Mouse (Mus musculus): ENCODE data around the gene Gpx1.
"Not testable (repeated sequence)": the region's sequence is repeated elsewhere in the genome, so short reads cannot be mapped to it uniquely, and the experiment has no call there.

The Gpx1 gene

DNA sequence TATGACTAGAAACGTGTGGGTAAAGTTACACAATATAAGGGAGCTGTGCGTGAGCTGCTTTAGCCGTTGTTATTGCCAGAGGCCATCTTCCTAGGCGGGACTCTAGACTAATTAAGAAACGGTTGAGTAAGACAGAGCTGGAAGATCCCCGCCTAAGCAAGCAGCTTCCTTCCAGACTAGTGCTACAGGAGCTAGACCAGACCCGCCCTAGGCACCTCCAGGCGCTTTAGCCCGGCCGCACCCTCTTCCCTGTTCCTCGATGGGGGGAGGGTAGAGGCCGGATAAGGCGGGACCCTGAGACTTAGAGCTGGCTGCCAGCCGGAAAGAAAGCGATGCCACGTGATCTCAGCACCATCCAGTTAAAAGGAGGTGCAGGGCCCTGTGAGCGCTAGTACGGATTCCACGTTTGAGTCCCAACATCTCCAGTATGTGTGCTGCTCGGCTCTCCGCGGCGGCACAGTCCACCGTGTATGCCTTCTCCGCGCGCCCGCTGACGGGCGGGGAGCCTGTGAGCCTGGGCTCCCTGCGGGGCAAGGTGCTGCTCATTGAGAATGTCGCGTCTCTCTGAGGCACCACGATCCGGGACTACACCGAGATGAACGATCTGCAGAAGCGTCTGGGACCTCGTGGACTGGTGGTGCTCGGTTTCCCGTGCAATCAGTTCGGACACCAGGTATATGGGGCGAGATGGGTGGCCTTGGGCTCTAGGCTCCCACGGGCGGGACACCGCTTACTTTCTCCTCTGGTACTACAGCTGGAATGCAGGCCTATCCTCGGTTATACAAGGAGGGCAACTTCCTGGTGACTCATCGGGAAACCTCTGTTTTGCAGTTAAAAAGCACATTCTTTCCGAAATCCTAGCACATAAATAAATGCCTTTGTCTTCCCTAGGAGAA is at the start of gene Gpx1:
Gpx1 (plus strand) TSS at position 18 of the 896 bp plus-strand sequence.
- peak; percentile 96 to 98 for DNase-seq

DNA sequence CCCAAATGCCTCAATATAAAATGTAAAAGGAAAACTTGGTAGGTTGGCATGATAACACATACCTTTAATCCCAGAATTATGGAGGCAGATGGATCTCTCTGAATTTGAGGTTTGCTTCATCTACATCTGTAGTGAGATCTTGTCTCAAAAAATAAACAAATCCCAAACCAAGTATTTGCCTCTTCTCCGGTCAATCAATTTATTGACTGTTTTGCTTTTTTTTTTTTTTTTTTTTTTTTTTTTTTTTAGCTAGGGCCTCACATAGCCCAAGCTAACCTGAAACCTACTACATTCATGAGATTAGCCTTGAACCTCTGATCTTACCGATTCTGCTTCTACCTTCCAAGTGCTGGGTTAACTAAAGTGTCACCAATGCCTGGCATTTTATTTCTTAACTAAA is 49.4 kb upstream of the Gpx1 start:
- no peak for DNase-seq

DNA sequence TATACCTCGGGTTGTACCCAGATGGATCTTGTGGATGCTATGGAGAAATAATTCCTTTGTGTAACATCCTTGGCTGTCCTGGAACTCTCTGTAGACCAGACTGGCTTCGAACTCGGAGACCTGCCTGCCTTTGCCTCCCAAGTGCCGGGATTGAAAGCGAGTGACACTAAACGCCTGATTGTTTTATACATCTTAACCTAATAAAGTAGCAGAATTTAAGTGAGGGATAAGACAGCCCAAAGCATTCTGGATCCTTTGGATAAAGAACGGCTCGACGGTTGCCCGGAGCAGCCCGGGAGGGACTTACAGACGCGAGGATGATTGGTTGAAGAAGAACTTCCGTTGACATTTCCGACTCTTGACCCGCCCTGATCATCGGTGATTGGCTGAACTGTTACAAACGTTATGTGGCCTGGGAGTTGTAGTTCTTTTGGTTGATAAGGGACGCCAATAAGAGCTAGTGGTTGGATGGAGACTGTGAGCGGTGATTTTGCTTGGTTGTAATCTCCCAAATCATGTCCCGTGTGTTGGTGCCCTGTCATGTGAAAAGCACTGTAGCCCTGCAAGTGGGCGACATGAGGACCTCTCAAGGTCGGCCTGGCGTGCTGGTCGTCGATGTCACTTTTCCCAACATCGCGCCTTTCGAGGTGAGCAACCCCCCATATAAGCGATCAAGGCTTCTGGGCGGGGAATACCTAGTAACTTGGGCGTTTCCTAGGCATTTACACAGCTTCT is 48.5 kb upstream of the Gpx1 start, which contains the start of gene Nicn1:
Nicn1 (plus strand) TSS at position 414 of the 735 bp plus-strand sequence.
- peak; percentile 92 to 98 for DNase-seq

DNA sequence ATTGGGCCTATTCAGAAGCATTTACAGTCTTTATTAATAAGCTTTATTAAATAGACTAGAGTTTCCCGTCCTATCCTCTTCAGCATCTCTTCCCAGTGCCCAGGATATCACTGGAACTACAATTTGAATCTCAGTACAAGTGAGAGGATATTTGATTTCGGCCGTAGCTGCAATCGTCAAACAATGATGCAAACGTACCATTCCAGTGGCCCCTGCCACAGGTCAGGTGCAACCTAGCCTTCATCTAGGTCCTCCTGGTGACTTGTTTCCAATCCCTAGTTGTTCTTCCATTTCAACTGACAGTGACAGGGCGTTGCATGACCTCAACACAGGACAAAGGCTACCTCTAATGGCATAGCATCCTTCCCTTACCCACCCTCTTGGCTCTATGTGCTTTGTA is 47.9 kb upstream of the Gpx1 start:
- DNase-seq, result no peak

DNA sequence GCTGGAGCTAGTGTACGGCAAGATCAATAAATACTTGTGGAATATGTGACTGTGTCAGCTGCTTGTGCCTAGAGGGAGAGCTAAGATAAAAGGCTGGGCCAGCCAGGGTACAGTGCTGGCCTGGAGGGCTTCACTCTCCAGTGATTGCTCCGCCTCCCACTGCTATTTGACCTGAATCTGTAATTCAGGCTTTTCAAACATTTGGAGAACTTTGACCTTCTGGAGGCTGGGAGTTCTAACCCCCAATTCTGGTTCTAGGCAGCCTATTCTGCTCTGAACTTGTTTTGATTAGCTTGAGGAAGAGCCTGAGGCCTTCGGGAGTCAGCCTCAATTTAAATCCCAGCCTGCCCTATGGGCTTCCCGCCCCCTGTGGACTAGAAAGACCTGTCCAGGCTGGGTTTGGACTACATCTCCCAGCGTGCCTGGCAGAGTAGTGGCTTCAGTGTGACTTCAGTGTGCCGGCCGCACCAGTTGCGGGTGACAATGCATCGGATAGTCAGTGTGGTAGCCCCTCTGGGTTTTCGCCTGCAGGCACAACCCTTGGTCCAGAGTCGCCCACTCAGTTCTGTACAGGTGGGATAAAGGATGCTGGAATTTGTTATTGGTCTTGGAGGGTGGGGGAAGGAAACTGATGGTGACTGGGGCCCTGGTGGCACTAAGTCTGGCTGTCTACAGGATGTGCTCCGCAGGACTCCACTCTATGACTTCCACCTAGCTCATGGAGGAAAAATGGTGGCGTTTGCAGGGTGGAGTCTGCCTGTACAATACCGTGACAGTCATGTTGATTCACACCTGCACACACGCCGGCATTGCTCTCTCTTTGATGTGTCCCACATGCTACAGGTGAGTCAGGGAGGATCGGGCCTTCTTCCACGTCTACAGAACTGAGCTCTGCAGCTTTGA is 42.0 kb upstream of the Gpx1 start, which contains the start of gene Amt:
Amt (plus strand) TSS at position 401 of the 903 bp plus-strand sequence.
- DNase-seq, result peak; percentile 82 to 95

DNA sequence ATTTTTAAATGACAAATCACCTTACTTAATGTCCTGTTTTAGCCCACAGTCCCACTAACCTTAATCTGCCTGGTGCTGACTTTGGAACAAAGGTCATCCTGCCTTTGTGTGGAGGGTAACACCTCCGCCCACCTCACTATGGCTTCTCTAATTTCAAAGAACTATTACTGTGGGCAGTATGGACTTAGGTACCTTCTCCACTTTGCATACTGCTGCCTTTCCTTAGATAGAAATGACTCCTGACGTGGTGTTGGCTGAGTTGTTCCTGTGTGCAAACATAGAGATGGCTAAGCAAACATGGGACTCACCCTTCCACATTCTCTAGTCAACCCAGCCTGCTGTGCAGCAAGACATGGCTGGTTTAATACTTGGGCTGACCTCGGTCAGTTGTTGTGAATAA is 36.9 kb upstream of the Gpx1 start:
- DNase-seq, result no peak

DNA sequence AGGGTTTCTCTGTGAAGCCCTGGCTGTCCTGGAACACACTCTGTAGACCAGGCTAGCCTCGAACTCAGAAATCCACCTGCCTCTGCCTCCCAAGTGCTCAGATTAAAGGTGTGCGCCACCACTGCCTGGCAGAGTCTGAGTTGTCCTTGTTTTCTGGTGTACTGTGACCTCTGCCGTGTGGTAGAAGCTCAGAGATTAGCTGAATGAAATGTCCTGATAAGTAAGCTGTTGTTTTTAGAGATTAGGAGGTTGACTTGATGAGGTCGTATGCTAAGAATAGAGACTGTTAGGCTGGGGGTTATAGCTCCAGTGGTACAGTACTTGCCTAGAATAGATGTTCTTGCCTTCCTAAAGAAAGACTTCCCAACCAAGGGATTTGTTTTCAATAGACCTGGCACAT is 34.0 kb upstream of the Gpx1 start:
- no peak for DNase-seq

DNA sequence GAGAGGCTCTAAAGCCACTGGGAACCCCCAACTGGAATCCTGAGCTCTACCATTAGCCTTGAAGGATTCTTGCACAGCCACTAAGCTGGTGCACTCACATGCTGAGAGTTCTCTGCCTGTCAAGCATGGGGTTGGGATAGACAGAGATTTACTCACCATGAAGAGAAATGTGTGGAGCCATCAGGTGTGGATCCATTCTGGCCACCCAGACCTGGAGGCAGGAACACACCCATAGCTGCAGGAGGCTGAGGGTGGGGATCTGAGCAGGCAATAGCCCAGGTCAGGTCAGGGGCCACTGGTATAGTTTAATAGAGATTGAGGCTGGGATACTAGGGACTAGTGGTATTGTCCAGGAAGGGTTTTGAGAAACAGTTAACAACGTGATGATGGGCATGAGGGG is 33.5 kb upstream of the Gpx1 start:
- DNase-seq, result no peak

DNA sequence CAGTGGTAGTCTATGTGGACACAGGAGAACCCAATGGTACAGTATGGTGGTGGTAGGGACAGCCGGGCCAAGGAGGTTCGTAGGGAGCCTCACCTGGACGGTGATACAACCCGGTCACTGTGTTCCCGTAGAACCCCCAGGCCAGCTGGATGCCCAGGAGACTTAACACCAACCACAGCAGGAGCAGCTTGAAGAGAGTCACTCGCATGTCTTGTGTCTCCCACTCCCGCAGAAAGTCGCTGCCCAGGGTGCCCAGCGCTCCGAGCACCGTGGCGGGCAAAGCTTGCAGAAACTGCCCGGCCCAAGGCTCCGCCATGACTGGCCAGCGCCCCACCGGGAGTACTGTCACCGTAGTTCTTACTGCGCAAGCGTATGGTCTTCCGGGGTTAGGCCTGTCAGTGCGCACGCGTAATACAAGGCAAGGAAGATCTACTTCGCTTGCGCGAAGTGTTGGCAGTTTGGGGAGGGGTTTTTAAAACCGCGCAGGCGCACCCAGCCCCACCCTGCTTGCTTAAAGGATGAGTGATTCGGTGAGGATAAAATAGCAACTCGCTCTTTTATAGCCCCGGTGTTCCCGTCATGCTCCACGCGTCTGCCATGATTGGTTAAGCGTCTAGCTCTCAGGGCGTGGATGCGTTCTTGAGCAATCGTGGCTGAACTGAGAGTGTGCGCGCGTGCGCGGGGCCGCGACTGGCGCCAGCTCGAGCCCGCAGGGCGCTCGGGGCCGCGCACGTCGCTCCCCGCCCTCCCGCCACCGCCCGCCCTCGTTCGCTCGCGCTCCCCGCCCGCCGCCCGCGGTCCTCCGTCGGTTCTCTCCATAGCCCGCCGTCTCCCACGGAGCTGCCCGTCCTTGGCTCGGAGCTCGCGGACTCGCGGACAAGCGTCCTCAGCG is 32.8 kb upstream of the Gpx1 start, which contains the start of the genes Rhoa and Tcta:
Rhoa (plus strand) TSS at position 501 of the 892 bp plus-strand sequence.
Tcta (minus strand) TSS at position 532 of the 892 bp plus-strand sequence.
- DNase-seq, result peak; percentile 98 to 100

DNA sequence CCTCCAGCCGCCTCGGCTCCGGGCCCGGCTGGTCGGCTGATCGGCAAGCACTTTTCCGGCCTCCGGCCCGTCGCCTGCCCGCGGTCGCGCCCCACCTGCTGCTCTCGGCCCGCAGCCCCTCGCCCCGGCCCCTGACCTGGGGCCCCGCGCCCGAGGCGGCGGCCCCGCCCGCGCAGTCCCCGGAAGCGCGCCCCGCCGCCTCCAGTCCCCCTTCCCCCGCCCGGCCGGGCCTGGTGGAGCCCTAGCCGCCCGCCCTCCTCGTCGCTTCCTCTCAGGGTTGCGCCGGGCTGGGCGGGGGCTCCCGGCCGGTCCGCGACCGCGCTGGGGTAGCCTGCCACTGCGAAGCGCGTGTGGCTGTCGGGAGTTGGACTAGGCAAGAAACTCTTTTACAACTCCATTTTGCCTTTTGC is 32.1 kb upstream of the Gpx1 start:
- DNase-seq, result peak; percentile 86 to 93

DNA sequence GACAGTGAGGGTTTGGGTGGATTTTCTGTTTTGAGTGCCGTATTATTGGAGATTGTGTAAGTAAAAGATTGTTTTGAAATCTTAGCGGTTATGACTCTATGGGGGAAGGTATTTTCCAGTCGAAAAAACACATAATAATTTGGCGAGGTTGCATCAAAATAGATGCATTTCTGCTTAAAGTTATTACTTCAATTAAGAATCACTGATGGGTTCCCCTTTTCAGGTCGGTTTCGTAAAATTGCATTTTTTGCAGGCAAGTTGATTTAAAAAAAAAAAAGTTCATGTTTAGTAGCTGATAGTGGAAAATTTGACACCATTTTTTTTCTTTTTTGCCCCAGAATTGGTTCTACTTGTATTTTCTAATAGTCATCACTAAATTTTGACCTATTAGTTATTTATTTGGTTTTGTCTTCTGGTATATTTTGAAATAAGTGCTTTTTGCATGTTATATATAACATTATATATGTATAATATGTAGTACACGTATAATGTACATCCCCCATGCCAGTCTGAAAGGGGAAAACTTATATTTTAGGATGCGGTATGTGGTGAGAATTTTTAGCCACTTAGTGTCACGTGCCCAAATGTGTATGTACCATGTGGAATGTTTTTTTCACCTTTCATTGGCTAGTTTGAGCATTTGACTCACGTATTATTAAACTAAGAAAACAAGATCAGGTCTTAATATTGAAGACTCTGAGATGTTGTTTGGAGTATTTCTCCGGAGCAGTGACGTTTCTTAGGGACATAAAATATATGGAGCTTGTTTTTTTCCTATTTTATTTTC is 31.5 kb upstream of the Gpx1 start:
- no peak for DNase-seq

DNA sequence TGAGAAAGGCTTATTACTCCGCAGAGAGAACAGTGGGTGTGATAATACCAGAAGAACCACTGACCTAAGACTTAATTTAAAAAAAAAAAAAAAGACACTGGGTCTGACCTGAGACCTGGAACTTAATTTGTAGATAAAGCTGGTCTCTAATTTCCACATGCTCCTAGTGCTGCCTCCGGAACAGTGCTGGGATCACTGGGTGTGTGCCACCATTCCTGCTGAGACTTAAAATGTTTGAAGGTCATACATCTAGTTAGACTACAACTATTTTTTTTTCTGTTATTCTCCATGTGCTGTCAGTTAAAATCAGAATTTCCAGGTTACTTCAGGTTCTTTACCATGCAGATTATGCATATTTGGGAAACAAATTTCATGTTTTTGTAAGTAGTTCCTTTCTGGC is 30.6 kb upstream of the Gpx1 start:
- peak; percentile 32 to 35 for DNase-seq

DNA sequence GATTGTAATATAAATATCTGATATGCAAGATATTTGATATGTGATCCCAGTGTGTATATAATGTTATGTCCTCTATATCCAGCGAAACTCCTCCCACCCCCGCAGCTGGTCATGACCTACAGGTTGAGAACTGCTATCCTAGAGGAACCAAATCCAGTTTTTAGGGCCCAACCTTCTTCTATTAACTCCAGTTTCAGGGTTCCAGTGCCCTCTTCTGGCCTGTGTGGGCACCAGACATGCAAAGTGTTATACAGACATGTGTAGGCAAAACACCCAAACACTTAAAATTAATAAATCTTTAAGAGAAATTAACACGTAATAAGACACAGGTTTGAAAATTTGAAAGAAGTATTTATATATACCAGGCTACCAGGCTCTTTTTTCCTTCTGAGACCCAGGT is 21.1 kb upstream of the Gpx1 start:
- DNase-seq, result peak in 1 of 2 experiments; percentile 42

DNA sequence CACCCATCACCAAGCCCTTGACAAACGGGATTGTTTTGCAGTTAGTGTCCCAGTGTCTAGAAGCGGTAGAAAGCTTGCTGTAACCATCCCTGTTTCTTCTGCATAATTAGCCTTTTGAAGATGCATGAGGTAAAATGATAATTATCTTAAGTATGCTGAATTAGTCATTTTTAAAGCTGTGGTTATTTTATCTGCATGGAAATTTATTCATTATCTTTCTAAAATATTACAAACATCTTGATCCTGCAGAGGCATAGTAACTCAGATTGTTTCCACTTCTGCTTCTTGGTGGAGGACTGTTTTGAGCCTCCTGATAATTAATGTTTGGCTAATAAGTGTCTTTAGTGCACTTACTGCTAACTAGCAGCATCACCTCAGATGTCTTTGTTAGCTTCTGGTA is 20.2 kb upstream of the Gpx1 start:
- DNase-seq, result no peak

DNA sequence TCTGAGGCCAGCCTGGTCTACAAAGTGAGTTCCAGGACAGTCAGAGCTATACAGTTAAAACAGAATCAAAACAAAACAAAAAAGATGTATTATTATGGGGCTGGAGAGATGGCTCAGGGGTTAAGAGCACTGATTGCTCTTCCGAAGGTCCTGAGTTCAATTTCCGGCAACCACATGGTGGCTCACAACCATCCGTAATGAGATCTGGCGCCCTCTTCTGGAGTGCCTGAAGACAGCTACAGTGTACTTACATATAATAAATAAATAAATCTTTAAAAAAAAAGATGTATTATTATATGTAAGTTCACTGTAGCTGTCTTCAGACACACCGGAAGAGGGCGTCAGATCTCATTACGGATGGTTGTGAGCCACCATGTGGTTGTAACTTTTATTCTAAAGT is 16.6 kb upstream of the Gpx1 start:
- DNase-seq, result not testable (repeated sequence)

DNA sequence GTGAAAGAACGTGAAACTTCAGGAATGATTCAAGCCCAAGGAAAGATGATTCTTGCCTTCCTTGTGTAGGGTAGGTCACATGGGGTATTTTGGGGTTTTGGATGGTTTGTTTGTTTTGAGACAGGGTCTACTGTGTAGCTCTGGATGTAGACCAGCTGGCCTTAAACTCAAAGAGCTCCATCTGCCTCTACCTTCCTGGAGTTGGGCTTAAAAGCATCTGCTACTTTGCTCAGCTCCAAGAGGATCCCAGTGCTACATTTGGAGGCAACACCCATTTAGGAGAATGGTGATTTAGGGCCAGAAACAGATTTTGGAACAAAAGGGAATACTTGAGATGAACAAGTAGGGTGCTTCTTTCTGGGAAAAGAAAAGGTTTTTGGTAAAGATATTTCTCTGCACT is 13.9 kb upstream of the Gpx1 start:
- no peak for DNase-seq

DNA sequence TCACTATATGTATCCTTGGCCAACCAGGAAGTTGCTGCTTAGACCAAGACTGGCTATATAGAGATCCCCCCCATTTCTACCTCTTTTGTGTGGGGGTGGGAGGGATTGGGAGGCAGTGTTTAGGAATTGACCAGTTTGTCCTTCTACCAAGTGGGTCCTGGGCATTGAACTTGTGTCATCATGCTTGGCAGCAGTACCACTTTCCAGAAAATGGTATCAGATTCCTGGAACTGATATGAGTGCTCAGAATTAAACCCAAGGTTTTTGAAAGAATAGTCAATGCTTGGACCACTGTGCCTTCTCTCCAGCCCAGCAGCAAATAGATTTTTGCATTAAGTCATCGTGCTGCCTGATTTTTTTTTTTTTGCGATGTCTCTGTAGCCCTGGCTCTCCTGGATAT is 12.9 kb upstream of the Gpx1 start:
- no peak for DNase-seq

DNA sequence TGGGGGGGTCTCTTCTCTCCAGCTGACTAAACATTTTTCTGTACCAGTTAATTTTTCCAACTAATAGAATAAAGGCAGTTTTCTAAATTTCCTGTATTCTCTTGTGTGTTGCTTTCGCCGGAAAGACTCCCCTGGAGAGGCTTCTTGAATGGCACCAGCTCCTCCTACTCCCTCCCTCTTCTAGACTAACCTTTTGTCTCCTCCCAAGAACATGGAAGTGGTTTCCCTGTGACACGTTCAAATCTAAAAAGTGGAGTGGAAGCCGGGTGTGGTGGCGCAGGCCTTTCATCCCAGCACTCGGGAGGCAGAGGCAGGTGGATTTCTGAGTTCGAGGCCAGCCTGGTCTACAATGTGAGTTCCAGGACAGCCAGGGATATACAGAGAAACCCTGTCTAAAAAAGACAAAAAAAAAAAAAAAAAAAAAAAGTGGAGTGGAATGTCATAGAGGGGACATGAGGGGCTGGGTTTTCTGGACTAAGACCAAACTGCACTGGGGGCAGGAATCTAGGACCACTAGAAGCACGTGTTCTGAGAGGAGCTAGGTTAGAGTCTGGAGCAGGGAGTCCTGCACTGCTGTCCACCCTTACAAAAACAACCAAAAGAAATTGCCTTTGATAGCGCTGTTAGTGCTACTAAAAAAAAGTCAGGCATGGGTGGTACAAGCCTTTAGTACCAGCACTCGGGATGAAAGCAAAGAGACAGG is 704 bp upstream of the Gpx1 start:
- no peak for DNase-seq

DNA sequence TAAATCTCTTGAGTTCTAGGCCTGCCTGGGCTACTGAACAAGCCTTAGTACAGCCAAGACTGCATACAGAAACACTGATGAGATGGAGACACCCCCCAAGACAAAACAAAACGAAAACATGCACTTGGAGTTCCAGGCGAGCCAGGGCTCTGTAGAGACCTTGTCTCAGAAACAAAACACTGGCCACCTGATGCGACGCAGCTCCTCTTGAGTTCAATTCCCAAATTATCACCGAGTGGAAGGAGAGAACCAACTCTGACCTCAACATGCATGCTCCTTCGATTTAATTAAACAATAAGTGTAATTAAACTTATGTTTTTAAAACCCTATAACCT is 185 bp upstream of the Gpx1 start:
- no peak for DNase-seq

DNA sequence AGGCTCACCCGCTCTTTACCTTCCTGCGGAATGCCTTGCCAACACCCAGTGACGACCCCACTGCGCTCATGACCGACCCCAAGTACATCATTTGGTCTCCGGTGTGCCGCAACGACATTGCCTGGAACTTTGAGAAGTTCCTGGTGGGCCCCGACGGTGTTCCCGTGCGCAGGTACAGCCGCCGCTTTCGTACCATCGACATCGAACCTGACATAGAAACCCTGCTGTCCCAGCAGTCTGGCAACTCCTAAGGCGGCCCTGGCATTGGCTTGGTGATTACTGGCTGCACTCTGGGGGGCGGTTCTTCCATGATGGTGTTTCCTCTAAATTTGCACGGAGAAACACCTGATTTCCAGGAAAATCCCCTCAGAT is 1.2 kb downstream of the Gpx1 start:
- peak in 1 of 2 experiments; percentile 54 for DNase-seq

Measured in kidney, postnatal 36 days (tissue).